ENCODE assay signal across 8 mouse cellular contexts in the genomic region with DNA sequence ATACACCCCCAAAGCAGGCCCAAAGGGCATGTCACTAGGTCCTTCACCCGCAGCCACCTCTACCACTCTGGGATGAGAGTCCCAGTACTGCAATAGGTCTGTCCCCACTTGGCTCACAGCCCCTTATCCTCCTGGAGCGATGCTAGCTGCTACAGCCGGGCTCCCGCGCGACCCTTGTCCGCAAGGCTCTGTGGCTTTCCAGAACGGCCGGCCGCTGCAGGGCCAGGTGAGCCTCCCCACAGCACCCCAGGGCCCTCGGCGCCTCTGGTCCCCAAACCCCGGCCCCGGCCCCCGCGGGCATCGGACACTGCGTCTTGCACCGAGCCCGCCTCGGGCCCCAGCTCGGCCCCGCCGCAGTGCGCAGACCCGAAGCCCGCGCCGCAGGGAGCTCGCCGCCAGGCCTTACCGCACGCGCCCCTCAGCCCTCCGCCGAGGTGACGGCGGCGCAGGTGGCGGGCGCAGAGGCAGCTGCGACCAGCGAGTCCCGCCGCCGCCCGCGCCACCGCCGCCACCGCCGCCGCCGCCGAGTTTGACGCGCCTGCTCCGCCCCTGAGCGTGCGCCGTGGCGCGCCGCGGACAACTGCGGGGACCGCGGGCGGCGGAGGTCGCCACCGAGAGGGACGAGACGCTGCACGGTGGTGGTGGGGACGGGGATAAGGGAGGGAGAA. TPM values are rescaled to one million over a fixed set of nuclear protein-coding genes. Genes with fewer than 3 reads are reported as not detected.
DNase-seq lines count a peak whose midpoint lies in the region; ATAC-seq and TF ChIP-seq lines count a peak whose summit lies in the region.

A gene (minus strand): TSS at position 550 of the 668 bp plus-strand sequence.

- no peak for TF ChIP-seq CTCF in lung, adult 2 months (IDR thresholded peaks at IDR 0.05; ENCODE audit: insufficient read depth, low read length)
- no peak for TF ChIP-seq CTCF in forebrain, postnatal 0 days (IDR thresholded peaks at IDR 0.05; ENCODE audit: low read depth)
- TF ChIP-seq CTCF in liver, adult 2 months (IDR thresholded peaks at IDR 0.05; ENCODE audit: low read depth, low read length), result no peak

- peak; percentile 95 for ATAC-seq in forebrain, postnatal 0 days
- ATAC-seq in intestine, embryonic 15.5 days, result peak; percentile 94
- ATAC-seq in inflammation-experienced regulatory T-cells, adult 6 months, result no peak

- H3K9me3 ChIP-seq in forebrain, postnatal 0 days (ENCODE audit: low read length), result no peaks in the 10 kb centered on the region
- no peaks in the 10 kb centered on the region for H3K9me3 ChIP-seq in intestine, embryonic 15.5 days

- peak within 1 kb of the TSS; percentile 5 for H3K4me3 ChIP-seq in lung, adult 2 months (replicated peaks; ENCODE audit: extremely low read depth, low read depth, low read length)
- H3K4me3 ChIP-seq in forebrain, postnatal 0 days (ENCODE audit: low read depth, low read length), result peak within 1 kb of the TSS; percentile 81
- H3K4me3 ChIP-seq in intestine, embryonic 15.5 days (replicated peaks), result peak within 1 kb of the TSS; percentile 63
- peak within 1 kb of the TSS; percentile 50; the same call in 1 of the 2 replicates for H3K4me3 ChIP-seq in liver, adult 2 months (ENCODE audit: insufficient read depth, low read depth, low read length)

- H3K27ac ChIP-seq in forebrain, postnatal 0 days (ENCODE audit: low read depth, low read length), result peak within 1 kb of the TSS; percentile 73
- H3K27ac ChIP-seq in intestine, embryonic 15.5 days, result no peak within 1 kb of the TSS
- no peak within 1 kb of the TSS for H3K27ac ChIP-seq in liver, adult 2 months (replicated peaks; ENCODE audit: insufficient read depth, low read depth, low read length)

- no peaks in the 10 kb centered on the region; the same call in 1 of the 2 replicates for H3K4me1 ChIP-seq in lung, adult 2 months (ENCODE audit: control insufficient read depth, insufficient read depth, low read length)
- H3K4me1 ChIP-seq in forebrain, postnatal 0 days (ENCODE audit: insufficient read depth), result 0 out of 2 replicates have a peak, but pooled peaks cover 4% of the 10 kb centered on the region
- H3K4me1 ChIP-seq in intestine, embryonic 15.5 days (replicated peaks), result no peaks in the 10 kb centered on the region
- no peaks in the 10 kb centered on the region for H3K4me1 ChIP-seq in liver, adult 2 months (ENCODE audit: control insufficient read depth, insufficient read depth, low read length)

- WGBS in lung, adult 2 months, result 2% methylated on average over 76 of the region's 76 CpGs
- under 1% methylated on average over 74 of the region's 76 CpGs for WGBS in forebrain, postnatal 0 days
- under 1% methylated on average over 75 of the region's 76 CpGs for WGBS in intestine, embryonic 15.5 days
- WGBS in liver, adult 2 months, result 2% methylated on average over 76 of the region's 76 CpGs

- H3K4me2 ChIP-seq in forebrain, postnatal 0 days (ENCODE audit: low read depth), result peak within 1 kb of the TSS; percentile 87
- H3K4me2 ChIP-seq in intestine, embryonic 15.5 days (replicated peaks), result peak within 1 kb of the TSS; percentile 96

- H3K9ac ChIP-seq in forebrain, postnatal 0 days, result peak within 1 kb of the TSS; percentile 97
- peak within 1 kb of the TSS; percentile 67 for H3K9ac ChIP-seq in intestine, embryonic 15.5 days
- 0 out of 2 replicates have a peak within 1 kb of the TSS, but pooled peaks have one; percentile 43 for H3K9ac ChIP-seq in liver, adult 2 months (ENCODE audit: low read depth, low read length)

- peaks cover under 1% of the 10 kb centered on the region; the same call in 1 of the 2 replicates for H3K36me3 ChIP-seq in forebrain, postnatal 0 days (ENCODE audit: insufficient read depth)
- no peaks in the 10 kb centered on the region for H3K36me3 ChIP-seq in intestine, embryonic 15.5 days
- no peaks in the 10 kb centered on the region for H3K36me3 ChIP-seq in liver, adult 2 months (ENCODE audit: control insufficient read depth, insufficient read depth, low read length)

- no peak for DNase-seq in lung, adult 2 months
- no peak for DNase-seq in lung, postnatal 14 days
- DNase-seq in cerebellum, adult 18-20 months, result peak; percentile 76 to 87
- DNase-seq in forebrain, postnatal 0 days, result peak; percentile 69
- no peak for DNase-seq in liver, adult 2 months (ENCODE audit: extremely low read depth, low read depth, low spot score)
- DNase-seq in ovary, postnatal 36 days (ENCODE audit: low spot score), result peak; percentile 37

- no peak for TF ChIP-seq POLR2A in lung, adult 2 months (IDR thresholded peaks at IDR 0.05; ENCODE audit: borderline replicate concordance, extremely low read depth, low read depth, low read length)
- TF ChIP-seq POLR2A in liver, adult 2 months (IDR thresholded peaks at IDR 0.05; ENCODE audit: extremely low read depth, insufficient read depth, low read length), result no peak

- H3K79me2 ChIP-seq in liver, adult 2 months (ENCODE audit: control insufficient read depth, insufficient read depth, low read length), result no peaks in the 10 kb centered on the region

- H3K27me3 ChIP-seq in forebrain, postnatal 0 days (ENCODE audit: insufficient read depth, low read length), result no peaks in the 10 kb centered on the region
- 0 out of 2 replicates have a peak, but pooled peaks cover 2% of the 10 kb centered on the region for H3K27me3 ChIP-seq in intestine, embryonic 15.5 days (replicated peaks)
- H3K27me3 ChIP-seq in liver, adult 2 months (ENCODE audit: control insufficient read depth, insufficient read depth, low read length), result peaks cover 9% of the 10 kb centered on the region

RNA-seq across cellular contexts. Expression of the gene that starts here (rescaled TPM):
- 0.08 and 0.16 TPM in 2 replicates for polyA plus RNA-seq in lung, adult 2 months (2012; rRNA removed)
- total RNA-seq in forebrain, postnatal 0 days (2014; rRNA removed), result 79.4 and 99.6 TPM in 2 replicates
- polyA plus RNA-seq in forebrain, postnatal 0 days (2015; fragmentation: Nextera tagmentation; extraction: Ambion mirVana), result 51.1 and 56.9 TPM in 2 replicates
- polyA plus RNA-seq in intestine, embryonic 15.5 days (2015; fragmentation: Nextera tagmentation; extraction: Ambion mirVana), result 2.4 and 3.9 TPM in 2 replicates
- 0.13 TPM in 1 of 2 replicates, not detected in the other for total RNA-seq in liver, adult 2 months (2014; rRNA removed)
- polyA plus RNA-seq in liver, adult 2 months (2012; rRNA removed), result not detected in 2 replicates
- polyA plus RNA-seq in inflammation-experienced regulatory T-cells, adult 6 months (2017; shearing (Covaris generic)), result not detected

Comparison
In these comparisons a context has a peak if more than half of its experiments do, and no peak if none do; other contexts are left out.
1. RNA of the gene that starts here (total RNA-seq): 79.4 to 99.6 TPM in forebrain, postnatal 0 days; 0.13 TPM in liver, adult 2 months; every median in the first group is over 10 times any median in the second.
2. RNA of the gene that starts here (polyA plus RNA-seq): 51.1 to 56.9 TPM in forebrain, postnatal 0 days; 2.4 to 3.9 TPM in intestine, embryonic 15.5 days, 0.08 to 0.16 TPM in lung, adult 2 months, not detected in liver, adult 2 months and not detected in inflammation-experienced regulatory T-cells, adult 6 months; every median in the first group is over 10 times any median in the second.
3. DNase-seq: peak in cerebellum, adult 18-20 months (2 of 2), forebrain, postnatal 0 days (single experiment) and ovary, postnatal 36 days (single experiment); none in lung, adult 2 months (single experiment), lung, postnatal 14 days (single experiment) and liver, adult 2 months (single experiment).
4. H3K4me3 ChIP-seq: peak in every context shown above with its lines; median percentile 81 in forebrain, postnatal 0 days; 63 in intestine, embryonic 15.5 days; 50 in liver, adult 2 months; 5 in lung, adult 2 months.
5. H3K9ac ChIP-seq: peak in every context shown above with its lines; median percentile 97 in forebrain, postnatal 0 days; 67 in intestine, embryonic 15.5 days; 43 in liver, adult 2 months.